Mouse (Mus musculus): ENCODE data around the gene Cd109. TPM values are rescaled to one million over a fixed set of nuclear protein-coding genes. Genes with fewer than 3 reads are reported as not detected.

Cd109 gene
- total and polyA plus RNA-seq, 3 experiments = 0.13 to 0.73 (median 0.52) TPM

DNA sequence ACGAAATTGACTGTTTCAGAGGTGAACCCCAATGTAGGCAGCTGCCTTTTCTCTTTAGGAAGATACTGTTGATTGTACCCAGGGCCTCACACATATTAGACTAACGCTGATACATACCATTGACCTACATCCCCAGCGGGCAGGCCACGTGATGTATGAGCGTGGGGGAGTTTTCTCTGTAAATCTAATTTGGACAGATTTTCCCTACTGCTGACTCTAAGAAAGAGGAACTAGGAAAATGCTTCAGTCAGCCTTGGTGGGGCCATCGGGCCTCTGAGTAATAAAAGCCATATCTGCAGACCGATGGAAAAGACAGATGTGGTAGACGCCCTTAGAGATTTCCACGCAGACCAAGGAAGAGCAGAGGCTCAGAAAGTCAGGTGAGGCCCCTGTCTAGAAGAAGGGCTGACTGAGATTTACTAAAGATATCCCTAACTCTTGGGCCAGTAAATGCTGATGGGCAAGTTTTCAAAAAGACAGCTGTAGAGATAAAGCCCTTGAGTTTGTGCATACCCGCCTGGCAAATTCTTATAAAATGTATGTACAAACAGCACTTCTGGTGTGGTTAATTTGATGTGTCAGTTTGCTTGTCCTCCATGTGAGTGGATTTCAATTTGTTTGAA is 26.8 kb upstream of the Cd109 start (continued):
- TF ChIP-seq RAD21 (IDR thresholded peaks at IDR 0.05; ENCODE audit: low read depth, low read length) (no peak; the same call in 1 of the 2 replicates), POLR2AphosphoS2 (IDR thresholded peaks at IDR 0.05; ENCODE audit: low read depth, low read length) (no peak), MYC (IDR thresholded peaks at IDR 0.05; ENCODE audit: low read depth, low read length) (peak; percentile 93), POLR2A (IDR thresholded peaks at IDR 0.05; ENCODE audit: low read depth, low read length) (no peak), ETS1 (conservative IDR thresholded peaks at IDR 0.05; ENCODE audit: low read depth, low read length) (peak; percentile 96), GABPA (IDR thresholded peaks at IDR 0.05; ENCODE audit: insufficient replicate concordance, low read depth, low read length) (no peak), HCFC1 (IDR thresholded peaks at IDR 0.05; ENCODE audit: low read depth, low read length) (no peak), IRF4 (IDR thresholded peaks at IDR 0.05; ENCODE audit: low read depth, low read length) (peak; percentile 99), RCOR1 (conservative IDR thresholded peaks at IDR 0.05; ENCODE audit: low read depth, low read length) (peak; percentile 90), JUN (IDR thresholded peaks at IDR 0.05; ENCODE audit: insufficient read depth, low read depth, low read length) (peak; percentile 78; the same call in 1 of the 2 replicates), MAFK (IDR thresholded peaks at IDR 0.05; ENCODE audit: insufficient replicate concordance, low read length) (peak; percentile 93), CHD2 (IDR thresholded peaks at IDR 0.05; ENCODE audit: low read length) (peak; percentile 88), E2F4 (IDR thresholded peaks at IDR 0.05; ENCODE audit: insufficient replicate concordance, low read depth, low read length) (no peak), USF1 (IDR thresholded peaks at IDR 0.05; ENCODE audit: low read depth, low read length) (peak; percentile 91), ZMIZ1 (IDR thresholded peaks at IDR 0.05; ENCODE audit: low read depth, low read length) (no peak), MXI1 (IDR thresholded peaks at IDR 0.05; ENCODE audit: low read depth, low read length) (peak; percentile 69; the same call in 1 of the 2 replicates), SMC3 (IDR thresholded peaks at IDR 0.05; ENCODE audit: low read depth, low read length) (no peak)

- peaks cover 0 to 9% of the 10 kb centered on the region in 2 experiments for H3K36me3 ChIP-seq (replicated peaks in 1 of 2; ENCODE audit: control insufficient read depth in 1 of 2, insufficient read depth in 1 of 2, low read length in 1 of 2)
- in situ Hi-C loops (cut with MboI; ENCODE audit: low pct_ligation_motif_present, low pct_unique_long_range_greater_than_20kb, low sequenced_read_pairs) (no loop called here), dilution Hi-C loops (cut with MboI; ENCODE audit: extremely low pct_ligation_motif_present, extremely low pct_unique_long_range_greater_than_20kb, low sequenced_read_pairs) (no loop called here)
- no peak for DNase-seq (ENCODE audit: extremely low read depth)
- no peak overlapping the region for H3K4me2 ChIP-seq (ENCODE audit: insufficient read depth, low read depth, poor library complexity, severe bottlenecking)
- H3K79me2 ChIP-seq (replicated peaks; ENCODE audit: control insufficient read depth, extremely low read depth, insufficient read depth, poor library complexity, severe bottlenecking) = peaks cover 6% of the 10 kb centered on the region; the same call in 1 of the 2 replicates
- no peaks in the 10 kb centered on the region for H3K27me3 ChIP-seq (replicated peaks)
- no peak overlapping the region for H3K27ac ChIP-seq (ENCODE audit: insufficient read depth, low read depth)
- peaks cover 8 to 29% of the 10 kb centered on the region in 2 experiments; a peak in 3 of 4 replicates for H3K4me1 ChIP-seq (ENCODE audit: control insufficient read depth in 1 of 2, insufficient read depth in 2 of 2)
- H3K4me3 ChIP-seq (replicated peaks in 1 of 3; ENCODE audit: low read depth in 2 of 3, low read length in 2 of 3, poor library complexity in 1 of 3) = no peak overlapping the region
- H3K9ac ChIP-seq (ENCODE audit: insufficient read depth, low read depth) = no peak overlapping the region
- no peak for TF ChIP-seq GABPA (IDR thresholded peaks at IDR 0.05; ENCODE audit: insufficient replicate concordance, low read depth, low read length)
- TF ChIP-seq MAFK (IDR thresholded peaks at IDR 0.05; ENCODE audit: insufficient replicate concordance, low read length) = peak; percentile 98
- no peaks in the 10 kb centered on the region for H3K9me3 ChIP-seq (replicated peaks; ENCODE audit: low read length)
Observed at GRCm38 (mm10) chr9:78590471-78590870, 24.9 kb upstream of the Cd109 start.

DNA sequence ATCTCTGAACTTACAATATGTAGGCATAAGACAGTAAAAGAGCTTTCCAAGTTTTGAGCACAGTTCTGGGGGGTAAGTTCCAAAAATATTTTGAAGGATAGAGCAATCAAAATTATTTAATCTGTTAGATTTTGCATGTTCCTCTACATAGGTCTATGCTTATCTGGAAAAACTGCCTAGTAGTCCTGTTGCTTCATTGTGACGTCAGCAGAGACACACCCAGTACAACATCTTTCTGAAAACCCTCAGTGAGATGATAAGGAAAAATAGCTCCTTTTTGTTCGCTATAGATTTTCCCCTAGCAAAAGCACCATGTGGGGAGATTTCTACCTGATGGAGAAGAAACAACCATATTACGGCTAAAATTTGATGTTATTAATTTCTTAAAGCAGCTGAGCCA is 20.1 kb upstream of the Cd109 start:
- TF ChIP-seq UBTF (IDR thresholded peaks at IDR 0.05; ENCODE audit: low read depth, low read length) = no peak
- no peak for TF ChIP-seq GABPA (IDR thresholded peaks at IDR 0.05; ENCODE audit: insufficient replicate concordance, low read depth, low read length)
- no peak for TF ChIP-seq BHLHE40 (IDR thresholded peaks at IDR 0.05; ENCODE audit: low read depth, low read length)
- TF ChIP-seq NRF1 (IDR thresholded peaks at IDR 0.05; ENCODE audit: low read depth, low read length) = no peak
- no peak for TF ChIP-seq PAX5 (IDR thresholded peaks at IDR 0.05; ENCODE audit: low read length)
- no peak for TF ChIP-seq ELF1 (IDR thresholded peaks at IDR 0.05; ENCODE audit: low read depth, low read length)
- no peak for TF ChIP-seq CHD2 (IDR thresholded peaks at IDR 0.05; ENCODE audit: low read length)
- no peak for TF ChIP-seq USF2 (conservative IDR thresholded peaks at IDR 0.05; ENCODE audit: low read depth, low read length)
- TF ChIP-seq MAZ (IDR thresholded peaks at IDR 0.05; ENCODE audit: low read depth, low read length) = no peak
- TF ChIP-seq ZC3H11A (IDR thresholded peaks at IDR 0.05; ENCODE audit: low read depth, low read length) = no peak
- no peak for TF ChIP-seq HCFC1 (IDR thresholded peaks at IDR 0.05; ENCODE audit: low read depth, low read length)
- no peak for TF ChIP-seq NELFE (IDR thresholded peaks at IDR 0.05; ENCODE audit: low read depth, low read length)
- TF ChIP-seq JUN (IDR thresholded peaks at IDR 0.05; ENCODE audit: insufficient read depth, low read depth, low read length) = no peak
- TF ChIP-seq MXI1 (IDR thresholded peaks at IDR 0.05; ENCODE audit: low read depth, low read length) = no peak
- TF ChIP-seq ZMIZ1 (IDR thresholded peaks at IDR 0.05; ENCODE audit: low read depth, low read length) = no peak
- no peak for TF ChIP-seq USF1 (IDR thresholded peaks at IDR 0.05; ENCODE audit: low read depth, low read length)
- no peak overlapping the region for H3K9ac ChIP-seq (ENCODE audit: insufficient read depth, low read depth)
- in situ Hi-C loops (cut with MboI; ENCODE audit: low pct_ligation_motif_present, low pct_unique_long_range_greater_than_20kb, low sequenced_read_pairs) = no loop called here
- no peak overlapping the region for H3K27ac ChIP-seq (ENCODE audit: insufficient read depth, low read depth)
- H3K36me3 ChIP-seq (replicated peaks in 1 of 2; ENCODE audit: control insufficient read depth in 1 of 2, insufficient read depth in 1 of 2, low read length in 1 of 2) = no peaks in the 10 kb centered on the region
- no peak overlapping the region for H3K4me3 ChIP-seq (replicated peaks in 1 of 3; ENCODE audit: low read depth in 2 of 3, low read length in 2 of 3, poor library complexity in 1 of 3)
- H3K4me2 ChIP-seq (ENCODE audit: insufficient read depth, low read depth, poor library complexity, severe bottlenecking) = no peak overlapping the region
- H3K9me3 ChIP-seq (replicated peaks; ENCODE audit: low read length) = no peaks in the 10 kb centered on the region
- no peaks in the 10 kb centered on the region for H3K27me3 ChIP-seq (replicated peaks)
- H3K4me1 ChIP-seq (ENCODE audit: control insufficient read depth in 1 of 2, insufficient read depth in 2 of 2) = peaks cover 0 to 10% of the 10 kb centered on the region in 2 experiments; a peak in 2 of 4 replicates
- H3K79me2 ChIP-seq (replicated peaks; ENCODE audit: control insufficient read depth, extremely low read depth, insufficient read depth, poor library complexity, severe bottlenecking) = no peaks in the 10 kb centered on the region
- DNase-seq (ENCODE audit: extremely low read depth) = no peak
- dilution Hi-C loops (cut with MboI; ENCODE audit: extremely low pct_ligation_motif_present, extremely low pct_unique_long_range_greater_than_20kb, low sequenced_read_pairs) = no loop called here

All from CH12.LX (cell line).